Mouse (Mus musculus) heart, embryonic 14.5 days (tissue): ENCODE results near the gene Psg27. TPM values are rescaled to one million over a fixed set of nuclear protein-coding genes. Genes with fewer than 3 reads are reported as not detected.
"Not testable (repeated sequence)": the region's sequence is repeated elsewhere in the genome, so short reads cannot be mapped to it uniquely, and the experiment has no call there.

ENCODE experiments used
- ATAC-seq: fragments of 200-750 bp; cut with Nextera tagmentation; 2 replicates; pipeline ENCODE4 v1.8.0; 2017; ENCODE audit warnings: low read depth, moderate TSS enrichment; ENCODE audit not compliant: insufficient number of reproducible peaks, insufficient read depth, low FRiP score
- H3K27ac ChIP-seq, 2 experiments: fragments of 200-500 bp in 1 of 2; fragments of 300-500 bp in 1 of 2; sonication (generic) in 1 of 2; replicated peaks in 1 of 2; 2 replicates each; pipeline ENCODE4 v1.5.1; 2012 to 2014; ENCODE audit warnings: low read depth in 2 of 2, low read length in 2 of 2, control low read depth in 1 of 2, mild to moderate bottlenecking in 1 of 2, mixed read lengths in 1 of 2; ENCODE audit not compliant: control insufficient read depth in 1 of 2, insufficient read depth in 1 of 2
- H3K27me3 ChIP-seq: fragments of 300-500 bp; sonication (generic); 2 replicates; pipeline ENCODE4 v1.6.1; 2014; ENCODE audit warnings: mild to moderate bottlenecking, low read length, control low read depth; ENCODE audit not compliant: control insufficient read depth, insufficient read depth
- H3K36me3 ChIP-seq: fragments of 300-500 bp; sonication (generic); 2 replicates; pipeline ENCODE4 v1.6.1; 2014; ENCODE audit warnings: mild to moderate bottlenecking, control low read depth, low read length, mixed read lengths; ENCODE audit not compliant: control insufficient read depth, insufficient read depth
- H3K4me1 ChIP-seq, 2 experiments: fragments of 200-500 bp in 1 of 2; fragments of 300-500 bp in 1 of 2; sonication (generic) in 1 of 2; 2 replicates each; pipeline ENCODE4 v1.6.1; 2012 to 2014; ENCODE audit warnings: low read length in 2 of 2, control low read depth in 1 of 2, mixed read lengths in 1 of 2; ENCODE audit not compliant: control insufficient read depth in 2 of 2, insufficient read depth in 2 of 2
- H3K4me2 ChIP-seq: fragments of 300-500 bp; sonication (generic); 2 replicates; pipeline ENCODE4 v1.6.1; 2014; ENCODE audit warnings: mild to moderate bottlenecking, low read length
- H3K4me3 ChIP-seq, 2 experiments: fragments of 200-500 bp in 1 of 2; fragments of 300-500 bp in 1 of 2; sonication (generic) in 1 of 2; 2 replicates each; pipeline ENCODE4 v1.5.1; 2012 to 2014; ENCODE audit warnings: low read length in 2 of 2, mild to moderate bottlenecking in 2 of 2, control low read depth in 1 of 2, low read depth in 1 of 2, moderate library complexity in 1 of 2; ENCODE audit not compliant: control insufficient read depth in 1 of 2, insufficient read depth in 1 of 2
- H3K9ac ChIP-seq: fragments of 300-500 bp; sonication (generic); 2 replicates; pipeline ENCODE4 v1.6.1; 2014; ENCODE audit warnings: mild to moderate bottlenecking, low read length
- H3K9me3 ChIP-seq: fragments of 300-500 bp; sonication (generic); 2 replicates; pipeline ENCODE4 v1.6.1; 2016; ENCODE audit warnings: low read length, control low read depth; ENCODE audit not compliant: control insufficient read depth
- WGBS: fragments of 180-500 bp; shearing (Covaris S2); extraction: QIAGEN DNeasy Blood & Tissue Kit; methylation state at CpG from one replicate; pipeline ENCODE4 v1.1.7; 2014; 5-methylcytosine and 5-hydroxymethylcytosine counted together
- polyA plus RNA-seq: library from polyadenylated mRNA; unstranded; fragments of >200 nt; fragmentation: Nextera tagmentation; extraction: Ambion mirVana; gene quantifications from 2 replicates; pipeline ENCODE4 v1.2.1, GENCODE M21; 2014

Psg27 gene
- not detected in 2 replicates for polyA plus RNA-seq

GRCm38 (mm10) chr7:18567205-18567604 lies at the start of gene Psg27:
Gene Psg27 (minus strand): TSS chr7:18567305.
- Histone ChIP-seq H3K4me3 (no peak within 1 kb of the TSS), H3K9ac (no peak within 1 kb of the TSS), H3K27ac (no peak within 1 kb of the TSS), H3K9me3 (no peaks in the 10 kb centered on the region), H3K4me1 (no peaks in the 10 kb centered on the region), H3K27me3 (no peaks in the 10 kb centered on the region), H3K36me3 (no peaks in the 10 kb centered on the region), H3K4me2 (no peak within 1 kb of the TSS)
- ATAC-seq: no peak
- WGBS: 64% methylated on average over 3 of the region's 3 CpGs

- H3K4me1 ChIP-seq, H3K4me2 ChIP-seq, H3K27ac ChIP-seq, H3K4me3 ChIP-seq, H3K27me3 ChIP-seq, H3K36me3 ChIP-seq, ATAC-seq, H3K9me3 ChIP-seq, H3K9ac ChIP-seq: not testable (repeated sequence)
- WGBS: 45% methylated on average over 1 of the region's 2 CpGs
These were observed 49.3 kb upstream of the Psg27 start, which contains the start of gene Psg23 for GRCm38 (mm10) chr7:18616401-18616800. Gene Psg23 (minus strand): TSS chr7:18616501.

- Histone ChIP-seq H3K27me3 (no peaks in the 10 kb centered on the region), H3K4me1 (no peaks in the 10 kb centered on the region), H3K9ac (no peak overlapping the region), H3K9me3 (no peaks in the 10 kb centered on the region), H3K4me2 (no peak overlapping the region), H3K36me3 (no peaks in the 10 kb centered on the region), H3K4me3 (no peak overlapping the region), H3K27ac (no peak overlapping the region)
- no peak for ATAC-seq
These were observed 7.3 kb downstream of the Psg27 start for GRCm38 (mm10) chr7:18559850-18560249.

DNA sequence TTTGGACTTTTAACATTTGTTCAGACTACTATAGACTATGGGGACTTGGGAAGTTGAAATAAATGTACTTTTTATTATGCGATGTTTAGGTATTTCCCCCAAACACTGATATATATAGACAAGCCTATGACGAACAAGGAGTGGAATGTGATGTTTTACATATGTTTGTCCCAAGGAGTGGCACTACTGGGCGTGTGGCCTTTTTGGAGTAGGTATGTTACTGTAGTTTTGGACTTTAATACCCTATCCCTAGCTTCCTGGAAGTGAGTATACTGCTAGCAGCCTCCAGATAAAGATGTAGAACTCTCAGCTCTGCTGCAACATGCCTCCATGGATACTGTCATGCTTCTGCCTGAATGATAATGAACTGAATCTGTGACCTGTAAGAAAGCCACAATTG lies 11.4 kb downstream of the Psg27 start:
- not testable (repeated sequence) for H3K4me2 ChIP-seq, H3K4me1 ChIP-seq, H3K27ac ChIP-seq, H3K9ac ChIP-seq, H3K27me3 ChIP-seq, H3K4me3 ChIP-seq, H3K9me3 ChIP-seq, H3K36me3 ChIP-seq, ATAC-seq
- 64% methylated on average over 3 of the region's 3 CpGs for WGBS

DNA sequence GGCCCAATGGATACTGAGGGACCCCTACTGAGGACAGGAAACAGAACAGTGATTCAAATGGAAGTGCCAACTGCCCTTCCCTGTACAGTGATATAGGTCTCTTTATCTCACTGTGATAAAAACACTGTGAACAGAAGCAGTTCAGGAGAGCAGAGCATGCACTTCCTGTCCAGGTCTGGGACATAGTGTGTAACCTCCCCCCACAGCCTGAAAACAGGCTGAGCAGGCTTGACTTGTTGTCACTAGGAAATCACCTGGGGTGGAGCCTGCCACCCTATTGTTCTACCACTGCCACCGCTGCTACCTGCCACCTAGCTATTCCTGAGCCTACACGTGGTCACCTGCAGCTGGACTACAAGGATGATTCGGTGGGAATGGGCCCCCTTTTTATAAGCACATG lies 33.7 kb downstream of the Psg27 start:
- no peaks in the 10 kb centered on the region for H3K4me1 ChIP-seq
- no peak overlapping the region for H3K4me2 ChIP-seq
- no peaks in the 10 kb centered on the region for H3K9me3 ChIP-seq
- H3K4me3 ChIP-seq: no peak overlapping the region
- no peak overlapping the region for H3K27ac ChIP-seq
- no peaks in the 10 kb centered on the region for H3K36me3 ChIP-seq
- no peaks in the 10 kb centered on the region for H3K27me3 ChIP-seq
- no peak overlapping the region for H3K9ac ChIP-seq
- WGBS: 53% methylated on average over 3 of the region's 3 CpGs
- no peak for ATAC-seq

DNA sequence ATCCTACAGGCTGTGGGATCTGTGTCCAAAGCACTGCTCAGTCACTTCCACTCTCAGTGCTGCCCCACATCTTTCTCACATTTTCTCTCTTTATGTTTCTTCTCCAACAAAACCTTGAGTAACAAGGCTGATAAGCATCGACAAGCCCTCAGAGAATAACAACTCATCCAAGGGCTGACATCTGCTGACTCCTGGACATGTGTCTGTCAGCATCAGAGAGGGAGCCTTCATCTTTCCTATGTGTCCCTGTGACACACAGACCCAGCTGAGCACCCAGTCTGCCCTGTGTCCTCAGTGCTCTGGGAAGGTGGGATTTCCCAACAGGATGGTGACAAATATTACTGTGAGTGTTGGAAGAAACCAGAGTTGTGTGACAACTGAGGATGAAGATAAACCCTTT lies 34.9 kb downstream of the Psg27 start, which contains the start of gene Psg25:
TSS of gene Psg25 (minus strand) at position 101 of the 400 bp plus-strand sequence.
- H3K36me3 ChIP-seq: no peaks in the 10 kb centered on the region
- H3K4me2 ChIP-seq: no peak within 1 kb of the TSS
- no peak within 1 kb of the TSS for H3K4me3 ChIP-seq
- H3K27me3 ChIP-seq: no peaks in the 10 kb centered on the region
- no peak within 1 kb of the TSS for H3K27ac ChIP-seq
- H3K4me1 ChIP-seq: no peaks in the 10 kb centered on the region
- no peaks in the 10 kb centered on the region for H3K9me3 ChIP-seq
- no peak within 1 kb of the TSS for H3K9ac ChIP-seq
- no peak for ATAC-seq
- whole genome bisulfite sequencing: 59% methylated on average over 1 of the region's 1 CpGs

DNA sequence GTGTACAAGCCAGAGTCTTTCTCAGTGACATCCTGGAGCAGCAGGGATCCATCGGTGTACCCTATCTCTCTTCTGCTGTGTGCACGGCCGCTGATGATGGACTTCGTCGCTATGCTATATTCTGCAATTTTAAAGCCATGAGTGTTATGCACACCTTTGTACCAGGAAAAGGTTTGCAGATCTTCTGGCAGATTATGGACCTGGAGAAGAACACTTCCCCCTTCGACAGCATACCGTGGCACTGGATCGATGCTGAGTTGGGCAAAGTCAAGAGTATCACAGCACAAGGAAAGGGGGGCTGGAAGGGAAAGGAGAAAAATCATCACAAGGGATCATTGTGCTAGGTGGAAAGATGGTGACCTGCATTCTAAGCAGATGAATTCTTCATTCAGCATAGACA lies 42.4 kb downstream of the Psg27 start:
- no peak for ATAC-seq
- Histone ChIP-seq H3K9ac (no peak overlapping the region), H3K4me1 (no peaks in the 10 kb centered on the region), H3K4me3 (no peak overlapping the region), H3K36me3 (no peaks in the 10 kb centered on the region), H3K27ac (no peak overlapping the region), H3K27me3 (no peaks in the 10 kb centered on the region), H3K9me3 (no peaks in the 10 kb centered on the region), H3K4me2 (no peak overlapping the region)
- WGBS: 87% methylated on average over 8 of the region's 8 CpGs

DNA sequence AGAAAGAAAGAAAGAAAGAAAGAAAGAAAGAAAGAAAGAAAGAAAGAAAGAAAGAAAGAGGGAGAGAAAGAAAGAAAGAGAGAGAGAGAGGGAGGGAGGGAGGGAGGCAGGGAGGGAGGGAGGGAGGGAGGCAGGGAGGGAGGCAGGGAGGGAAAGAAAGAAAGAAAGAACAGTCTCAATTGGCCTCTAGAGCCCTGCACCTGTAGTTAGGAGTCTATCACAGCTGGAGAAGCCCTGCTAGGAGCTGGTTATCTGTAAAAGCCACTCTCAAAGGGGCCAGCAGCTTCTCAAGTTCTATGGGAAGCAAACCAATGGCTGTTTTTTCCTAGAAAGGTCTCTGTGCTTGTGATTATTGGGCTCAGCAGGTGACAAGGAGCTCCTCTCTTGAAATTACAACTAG lies 54.3 kb downstream of the Psg27 start:
- not testable (repeated sequence) for H3K9ac ChIP-seq, H3K27me3 ChIP-seq, ATAC-seq, H3K36me3 ChIP-seq, H3K4me2 ChIP-seq, H3K4me1 ChIP-seq, H3K9me3 ChIP-seq, H3K27ac ChIP-seq, H3K4me3 ChIP-seq
